Mouse (Mus musculus) forebrain, embryonic 15.5 days (tissue): ENCODE data around the gene Mfsd12. TPM values are rescaled to one million over a fixed set of nuclear protein-coding genes. Genes with fewer than 3 reads are reported as not detected.
A peak's percentile ranks its signal among the peaks of the same experiment; 100 is the strongest.

ENCODE experiments used
- ATAC-seq: fragments of 200-750 bp; cut with Nextera tagmentation; replicated peaks from 2 replicates; pipeline ENCODE4 v1.8.0; 2017; ENCODE audit warnings: mild to moderate bottlenecking, moderate TSS enrichment, moderate library complexity
- H3K27ac ChIP-seq: fragments of 300-500 bp; sonication (generic); replicated peaks from 2 replicates; pipeline ENCODE4 v1.5.1; 2015; ENCODE audit warnings: mild to moderate bottlenecking, inconsistent platforms
- H3K27me3 ChIP-seq: fragments of 300-500 bp; sonication (generic); 2 replicates; pipeline ENCODE4 v1.6.1; 2015; ENCODE audit warnings: inconsistent platforms
- H3K36me3 ChIP-seq: fragments of 300-500 bp; sonication (generic); 2 replicates; pipeline ENCODE4 v1.6.1; 2015; ENCODE audit warnings: mild to moderate bottlenecking, inconsistent platforms
- H3K4me1 ChIP-seq: fragments of 300-500 bp; sonication (generic); 2 replicates; pipeline ENCODE4 v1.6.1; 2015; ENCODE audit warnings: inconsistent platforms
- H3K4me2 ChIP-seq: fragments of 300-500 bp; sonication (generic); replicated peaks from 2 replicates; pipeline ENCODE4 v1.6.1; 2015; ENCODE audit warnings: mild to moderate bottlenecking, inconsistent platforms
- H3K4me3 ChIP-seq: fragments of 300-500 bp; sonication (generic); 2 replicates; pipeline ENCODE4 v1.5.1; 2015; ENCODE audit warnings: mild to moderate bottlenecking, inconsistent platforms
- H3K9ac ChIP-seq: fragments of 300-500 bp; sonication (generic); replicated peaks from 2 replicates; pipeline ENCODE4 v1.6.1; 2015; ENCODE audit warnings: mild to moderate bottlenecking, inconsistent platforms
- H3K9me3 ChIP-seq: fragments of 300-500 bp; sonication (generic); 2 replicates; pipeline ENCODE4 v1.6.1; 2016; ENCODE audit warnings: inconsistent platforms
- WGBS: fragments of 180-500 bp; shearing (Covaris S2); methylation state at CpG from one replicate; pipeline ENCODE4 v1.1.7; 2015; ENCODE audit warnings: mixed read lengths; 5-methylcytosine and 5-hydroxymethylcytosine counted together
- polyA plus RNA-seq: library from polyadenylated mRNA; unstranded; fragments of >200 nt; fragmentation: Nextera tagmentation; extraction: Ambion mirVana; gene quantifications from 2 replicates; pipeline ENCODE4 v1.2.1, GENCODE M21; 2015

Gene Mfsd12
- polyA plus RNA-seq, 1 experiment from 2014 or later: 11.9 TPM

DNA sequence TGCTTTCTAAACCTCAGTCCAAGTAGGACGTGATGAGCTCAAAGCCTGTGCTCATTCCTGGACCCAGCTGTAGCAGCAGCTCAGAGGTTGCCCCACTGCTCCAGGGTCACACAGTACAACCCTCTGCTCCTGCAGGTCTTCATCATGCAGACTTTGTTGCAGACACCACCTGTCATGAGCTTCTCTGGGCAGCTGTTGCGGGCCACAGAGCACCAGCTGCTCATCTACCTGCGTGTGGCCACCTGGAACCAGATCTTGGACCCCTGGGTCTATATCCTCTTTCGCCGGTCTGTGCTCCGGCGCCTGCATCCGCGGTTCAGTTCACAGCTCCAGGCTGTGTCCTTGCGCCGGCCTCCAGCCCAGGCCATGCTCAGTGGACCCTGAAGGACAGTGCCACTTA is 23.0 kb upstream of the Mfsd12 start:
- H3K9ac ChIP-seq: no peak overlapping the region
- H3K27me3 ChIP-seq: peaks cover 20% of the 10 kb centered on the region
- H3K4me2 ChIP-seq: no peak overlapping the region
- no peaks in the 10 kb centered on the region for H3K36me3 ChIP-seq
- H3K4me1 ChIP-seq: peaks cover 7% of the 10 kb centered on the region
- no peak for ATAC-seq
- no peak overlapping the region for H3K27ac ChIP-seq
- H3K4me3 ChIP-seq: no peak overlapping the region
- WGBS: 60% methylated on average over 11 of the region's 11 CpGs
- H3K9me3 ChIP-seq: no peaks in the 10 kb centered on the region

DNA sequence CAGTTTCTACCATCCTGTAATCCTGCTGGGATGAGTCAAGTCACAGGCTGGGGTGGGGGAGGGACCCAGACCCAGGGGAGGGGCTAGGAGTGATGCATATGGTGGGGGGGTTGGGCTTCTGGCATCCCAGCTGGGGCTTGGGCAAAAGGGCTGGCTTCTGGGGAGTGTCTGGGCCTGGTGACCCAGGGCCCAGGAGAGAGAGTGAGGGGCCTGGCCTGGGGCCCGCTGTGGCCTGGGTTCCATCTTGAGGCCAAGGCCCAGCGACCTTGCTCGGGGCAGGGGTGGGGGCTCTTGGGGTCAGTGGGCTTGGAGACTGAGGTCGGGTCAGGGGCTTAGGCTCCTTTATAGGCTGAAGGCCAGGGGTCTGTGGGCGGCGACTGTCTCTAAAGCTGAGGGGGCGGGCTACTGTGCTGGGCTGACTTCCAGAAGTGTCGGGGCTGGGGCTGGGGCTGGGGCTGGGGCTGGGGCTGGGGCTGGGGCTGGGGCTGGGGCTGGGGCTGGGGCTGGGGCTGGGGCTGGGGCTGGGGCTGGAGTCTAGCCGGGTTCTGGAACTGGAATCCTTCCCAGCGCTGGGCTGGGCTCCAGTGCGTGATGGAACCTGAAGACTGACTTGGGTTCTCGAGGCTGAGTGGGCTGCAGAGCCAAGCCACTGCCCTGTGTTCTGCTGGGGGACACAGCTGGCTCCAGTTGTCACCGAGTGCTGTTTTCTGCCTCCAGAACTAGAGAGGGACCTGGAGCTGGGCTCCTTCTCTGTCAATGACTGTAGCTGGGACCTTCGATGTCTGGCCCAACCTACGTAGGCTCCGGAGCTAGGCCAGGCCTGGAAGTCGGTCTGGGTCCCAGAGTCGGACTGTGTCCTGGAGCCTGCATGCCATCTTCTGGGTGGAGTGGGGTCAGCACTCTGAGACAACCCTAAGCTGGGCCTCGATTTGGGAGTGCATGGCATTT is 21.6 kb upstream of the Mfsd12 start:
- ATAC-seq: no peak
- no peak overlapping the region for H3K4me2 ChIP-seq
- H3K27me3 ChIP-seq: peaks cover 24% of the 10 kb centered on the region
- H3K9me3 ChIP-seq: no peaks in the 10 kb centered on the region
- no peak overlapping the region for H3K9ac ChIP-seq
- H3K4me1 ChIP-seq: peaks cover 7% of the 10 kb centered on the region
- 41% methylated on average over 19 of the region's 19 CpGs for WGBS
- H3K27ac ChIP-seq: no peak overlapping the region
- H3K36me3 ChIP-seq: no peaks in the 10 kb centered on the region
- no peak overlapping the region for H3K4me3 ChIP-seq

DNA sequence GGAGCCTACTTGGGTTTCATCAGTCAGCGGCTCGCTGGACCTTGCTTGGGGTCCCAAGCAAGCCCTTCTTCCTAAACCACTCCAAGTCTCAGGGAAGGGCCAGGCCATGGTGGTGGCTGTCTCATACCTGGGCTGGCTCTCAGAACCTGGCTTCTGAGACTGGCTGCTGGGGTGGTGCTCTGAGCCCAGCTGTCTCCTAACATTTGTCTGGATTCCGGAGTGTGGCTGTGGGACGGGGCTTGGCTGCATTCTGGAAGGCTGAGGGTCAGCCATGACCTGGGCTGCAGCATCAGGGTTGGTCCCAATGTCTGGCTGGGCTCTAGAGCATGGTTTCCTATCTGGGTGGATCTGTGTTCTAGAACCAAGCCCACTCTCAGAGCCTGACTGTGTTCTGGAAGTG is 20.7 kb upstream of the Mfsd12 start:
- Histone ChIP-seq H3K4me2 (no peak overlapping the region), H3K4me3 (no peak overlapping the region), H3K36me3 (no peaks in the 10 kb centered on the region), H3K9me3 (no peaks in the 10 kb centered on the region), H3K27me3 (peaks cover 32% of the 10 kb centered on the region), H3K9ac (no peak overlapping the region), H3K4me1 (peaks cover 7% of the 10 kb centered on the region), H3K27ac (no peak overlapping the region)
- WGBS: 95% methylated on average over 4 of the region's 4 CpGs
- no peak for ATAC-seq

DNA sequence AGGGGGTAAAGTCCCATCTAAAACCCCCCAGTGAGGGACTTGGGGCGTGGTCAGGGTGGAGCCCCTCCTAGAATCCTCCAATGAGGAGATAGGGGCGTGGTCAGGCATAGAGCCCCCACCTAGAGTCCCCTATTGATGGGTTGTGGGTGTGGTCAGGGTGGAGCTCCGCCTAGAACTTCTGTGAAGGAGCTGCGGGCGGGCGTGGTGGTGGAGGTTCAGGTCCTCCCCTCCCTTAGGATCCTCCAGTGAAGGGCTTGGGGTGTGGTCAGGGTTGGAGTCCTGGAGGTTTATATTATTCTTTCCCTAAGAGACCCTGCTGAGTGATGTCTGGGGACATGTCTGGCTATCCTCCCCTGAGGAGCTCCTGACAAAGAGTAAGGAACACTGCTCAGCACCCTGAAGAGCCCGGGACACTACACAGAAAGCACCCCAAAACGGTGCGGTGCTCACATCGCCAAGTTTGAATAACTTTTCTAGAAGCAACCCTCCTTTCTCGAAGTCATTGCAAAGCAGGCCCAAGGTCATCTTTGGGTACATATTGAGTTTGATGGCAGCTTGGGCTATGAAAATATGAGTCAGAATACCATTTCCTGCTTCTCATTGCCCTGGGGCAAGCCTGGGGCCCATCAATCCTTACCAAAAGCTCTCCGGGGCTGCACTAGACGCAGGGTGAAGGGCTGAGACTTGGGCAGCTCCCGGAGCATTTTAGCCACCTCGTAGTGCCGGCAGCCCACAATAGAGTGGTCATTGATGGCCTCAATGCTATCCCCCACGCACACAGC is 16.5 kb upstream of the Mfsd12 start:
- 39% methylated on average over 17 of the region's 17 CpGs for WGBS
- H3K4me3 ChIP-seq: no peak overlapping the region
- no peak overlapping the region for H3K4me2 ChIP-seq

DNA sequence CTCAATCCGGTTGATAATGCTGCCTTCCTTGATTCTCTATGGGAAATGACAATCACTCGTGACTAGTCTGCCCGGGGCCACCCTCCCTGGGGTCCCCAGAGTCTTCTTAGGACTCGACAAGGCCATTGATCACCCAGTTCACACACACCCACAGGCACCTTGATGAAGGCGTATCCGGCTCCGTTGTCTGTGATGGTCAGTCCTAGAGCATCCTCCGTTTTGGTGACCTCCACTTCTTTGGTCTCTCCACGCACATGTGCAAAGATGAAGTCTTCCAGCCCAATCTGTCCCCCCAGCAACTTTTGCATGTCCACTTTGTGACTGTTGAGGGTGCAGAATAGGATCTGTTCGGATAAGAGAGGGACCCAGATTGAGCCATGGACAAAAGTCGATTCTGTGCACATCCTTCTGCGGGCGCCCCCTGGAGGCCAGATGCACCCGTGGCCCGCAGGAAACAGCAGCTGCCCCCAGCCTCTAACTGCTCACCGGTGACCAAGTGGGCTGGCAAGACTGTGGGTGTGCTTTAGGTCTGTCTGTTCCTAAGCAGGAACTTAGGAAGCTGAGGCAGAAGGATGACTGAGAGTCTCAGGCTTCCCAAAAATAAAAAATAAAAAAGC is 15.8 kb upstream of the Mfsd12 start:
- no peak overlapping the region for H3K9ac ChIP-seq
- no peak overlapping the region for H3K4me2 ChIP-seq
- H3K27ac ChIP-seq: no peak overlapping the region
- peaks cover 10% of the 10 kb centered on the region for H3K4me1 ChIP-seq
- WGBS: 33% methylated on average over 16 of the region's 16 CpGs
- ATAC-seq: no peak
- H3K27me3 ChIP-seq: peaks cover 56% of the 10 kb centered on the region
- no peaks in the 10 kb centered on the region for H3K9me3 ChIP-seq
- H3K36me3 ChIP-seq: no peaks in the 10 kb centered on the region
- H3K4me3 ChIP-seq: no peak overlapping the region

More for the DNA sequence above, 16.5 kb upstream of the Mfsd12 start:
- Histone ChIP-seq H3K36me3 (no peaks in the 10 kb centered on the region), H3K27ac (no peak overlapping the region), H3K4me1 (peaks cover 9% of the 10 kb centered on the region), H3K9ac (no peak overlapping the region), H3K27me3 (peaks cover 52% of the 10 kb centered on the region), H3K9me3 (no peaks in the 10 kb centered on the region)
- ATAC-seq: no peak

DNA sequence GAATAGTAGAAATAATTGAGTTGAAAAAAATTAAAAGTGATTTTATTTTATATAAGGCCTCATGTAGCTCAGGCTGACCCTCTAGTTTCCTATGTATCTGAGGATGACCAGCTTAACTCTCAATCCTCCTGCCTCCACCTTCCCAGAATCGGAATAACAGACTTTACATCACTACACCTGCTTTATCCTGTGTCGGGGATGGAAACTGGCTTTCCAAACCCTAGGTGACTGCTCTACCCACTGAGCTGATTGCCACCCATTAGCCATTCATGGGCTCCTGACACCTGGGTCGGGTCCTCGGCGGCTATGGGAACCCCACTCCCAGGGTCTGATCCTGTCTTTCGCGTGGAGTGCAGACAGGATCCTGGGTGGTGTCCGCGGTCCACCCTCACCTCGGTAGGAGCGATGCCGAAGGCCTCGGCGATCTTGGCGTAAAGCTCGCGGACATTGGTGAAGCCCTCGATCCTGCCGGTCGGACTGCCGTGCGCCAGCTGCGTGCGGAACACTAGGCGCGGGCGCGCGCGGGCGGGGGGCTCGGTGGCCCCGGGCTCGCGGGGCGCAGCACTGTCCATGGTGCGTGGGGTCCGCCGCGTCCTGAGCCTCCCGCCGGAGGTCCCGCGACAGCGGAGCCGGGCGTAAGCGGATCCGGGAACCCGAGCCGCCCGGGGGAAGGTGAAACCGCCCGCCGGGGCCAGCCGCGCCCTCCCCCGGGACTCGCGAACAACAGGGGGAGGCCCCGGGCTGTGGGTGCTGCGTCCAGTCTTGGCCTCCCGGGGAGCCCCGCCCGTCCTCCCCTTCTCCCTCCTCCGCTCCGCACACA is 14.4 kb upstream of the Mfsd12 start, which contains the start of gene Gipc3:
Gene Gipc3, minus strand, starts transcription at position 581 of the 820 bp plus-strand sequence.
- H3K27me3 ChIP-seq: peaks cover 56% of the 10 kb centered on the region
- WGBS: 4% methylated on average over 61 of the region's 67 CpGs

DNA sequence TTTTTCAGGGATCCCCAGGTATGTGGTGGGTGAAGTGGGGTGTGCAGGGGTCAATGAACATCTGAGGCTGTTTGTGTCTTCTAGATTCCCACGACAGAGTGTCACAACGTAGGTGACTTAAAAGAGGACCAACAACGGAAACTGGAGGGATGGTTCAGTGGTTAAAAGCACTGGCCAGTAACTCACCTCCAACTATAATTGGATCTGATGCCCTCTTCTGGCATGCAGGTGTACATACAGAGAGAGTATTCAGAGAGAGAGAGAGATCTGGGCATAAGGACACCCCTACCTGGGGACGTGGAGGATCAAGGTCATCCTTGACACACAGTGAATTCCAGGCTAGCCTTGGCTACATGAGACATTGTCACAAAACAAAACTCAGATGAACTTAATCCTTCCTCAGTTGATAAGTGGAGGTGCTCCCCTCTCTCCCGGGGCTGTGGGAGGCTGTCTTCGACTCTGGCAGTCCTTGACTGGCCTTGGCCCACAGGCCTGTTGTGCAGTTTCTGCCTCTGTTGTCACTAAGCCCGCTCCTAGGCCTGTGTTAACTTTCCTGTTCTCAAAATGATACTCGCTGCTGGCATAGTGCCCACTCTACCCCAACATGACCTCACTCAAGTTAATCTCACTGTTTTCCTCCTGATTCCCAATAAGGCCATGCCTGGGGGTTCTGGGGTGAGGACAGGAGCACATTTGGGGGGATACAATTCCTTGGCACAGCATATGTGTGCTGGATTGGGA is 12.7 kb upstream of the Mfsd12 start:
- ATAC-seq: no peak
- no peak overlapping the region for H3K9ac ChIP-seq
- WGBS: 57% methylated on average over 8 of the region's 8 CpGs
- no peak overlapping the region for H3K4me2 ChIP-seq
- H3K36me3 ChIP-seq: no peaks in the 10 kb centered on the region
- no peak overlapping the region for H3K27ac ChIP-seq
- no peak overlapping the region for H3K4me3 ChIP-seq
- peaks cover 23% of the 10 kb centered on the region for H3K4me1 ChIP-seq
- H3K9me3 ChIP-seq: no peaks in the 10 kb centered on the region
- H3K27me3 ChIP-seq: peaks cover 56% of the 10 kb centered on the region

More for the DNA sequence above, 14.4 kb upstream of the Mfsd12 start, which contains the start of gene Gipc3:
- H3K4me1 ChIP-seq: peaks cover 18% of the 10 kb centered on the region
- no peaks in the 10 kb centered on the region for H3K36me3 ChIP-seq
- H3K9ac ChIP-seq: peak within 1 kb of the TSS; percentile 32
- no peaks in the 10 kb centered on the region for H3K9me3 ChIP-seq
- H3K4me3 ChIP-seq: peak within 1 kb of the TSS; percentile 42
- no peak within 1 kb of the TSS for H3K27ac ChIP-seq
- no peak for ATAC-seq
- H3K4me2 ChIP-seq: peak within 1 kb of the TSS; percentile 60

DNA sequence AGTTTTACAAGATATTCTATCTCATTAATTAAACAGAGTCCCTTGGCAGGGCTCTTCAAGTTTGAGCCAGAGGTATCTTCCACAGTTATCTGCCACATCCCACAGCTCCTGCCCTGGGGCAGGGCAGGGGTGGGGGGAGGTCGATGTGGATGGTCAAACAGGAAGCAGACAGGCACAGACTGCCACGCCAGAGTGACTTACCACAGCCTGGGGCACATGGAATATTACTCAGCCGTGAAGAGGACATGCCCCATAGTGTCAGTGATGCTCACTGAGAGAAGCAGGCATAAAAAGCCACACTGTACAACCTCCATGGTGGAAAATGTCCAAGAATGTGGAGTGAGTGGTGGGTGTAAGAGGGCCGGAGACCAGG is 12.1 kb upstream of the Mfsd12 start:
- ATAC-seq: no peak
- no peak overlapping the region for H3K4me3 ChIP-seq
- no peaks in the 10 kb centered on the region for H3K36me3 ChIP-seq
- H3K4me1 ChIP-seq: peaks cover 29% of the 10 kb centered on the region
- H3K9me3 ChIP-seq: no peaks in the 10 kb centered on the region
- H3K4me2 ChIP-seq: no peak overlapping the region
- peaks cover 56% of the 10 kb centered on the region for H3K27me3 ChIP-seq
- H3K9ac ChIP-seq: no peak overlapping the region
- 85% methylated on average over 4 of the region's 4 CpGs for WGBS
- H3K27ac ChIP-seq: no peak overlapping the region

DNA sequence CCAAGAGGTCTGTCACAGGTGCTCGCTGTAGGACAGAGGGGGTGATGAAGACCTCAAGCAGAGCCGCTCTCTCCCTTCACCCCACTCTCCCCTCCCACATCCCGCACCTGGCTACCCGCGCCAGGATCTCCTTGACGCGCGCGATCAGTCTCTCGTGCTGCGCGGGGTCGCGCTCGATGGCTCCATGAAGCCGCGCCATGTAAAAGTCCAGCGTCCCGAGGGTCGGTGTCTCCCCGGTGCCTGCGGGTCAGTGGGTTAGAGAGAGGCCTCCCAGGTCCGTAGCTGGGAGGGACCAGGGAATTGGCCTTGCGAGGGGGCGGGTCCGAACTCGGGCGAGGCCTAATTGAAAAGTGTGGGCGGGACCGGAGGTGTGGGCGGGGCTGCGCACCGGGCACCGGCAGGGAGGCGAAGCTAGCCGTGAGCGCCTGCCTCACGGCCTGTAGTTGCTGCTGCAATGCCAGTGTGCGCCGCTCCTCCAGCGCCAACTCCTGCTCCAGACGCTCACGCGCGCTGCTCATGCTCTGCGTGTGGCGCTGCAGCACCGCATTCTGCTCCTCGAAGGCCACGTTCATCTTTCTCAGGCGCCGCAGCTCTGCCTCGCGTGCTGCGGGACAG is 10.7 kb upstream of the Mfsd12 start:
- no peak for ATAC-seq
- no peaks in the 10 kb centered on the region for H3K36me3 ChIP-seq
- 5% methylated on average over 55 of the region's 55 CpGs for WGBS

DNA sequence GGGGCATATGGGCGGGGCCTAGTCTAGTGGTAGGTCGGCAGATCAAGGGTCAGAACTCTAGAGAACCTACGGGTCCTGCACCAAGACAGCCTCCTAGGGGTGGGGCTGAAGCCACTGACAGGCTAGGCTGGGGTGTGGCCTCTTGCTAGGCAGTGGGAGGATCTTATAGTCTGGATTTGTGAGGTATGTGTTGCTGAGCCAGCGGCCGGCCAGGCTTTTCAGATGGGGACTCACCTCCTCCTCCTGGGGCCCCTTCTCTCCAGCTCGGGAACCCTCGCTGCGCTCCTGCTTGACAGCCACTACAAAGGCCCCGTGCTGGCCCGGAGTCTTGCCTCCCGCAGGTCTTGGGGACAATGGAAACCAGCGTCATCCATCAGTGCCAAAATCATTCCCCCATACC is 8.1 kb upstream of the Mfsd12 start:
- no peaks in the 10 kb centered on the region for H3K36me3 ChIP-seq
- H3K27me3 ChIP-seq: peaks cover 19% of the 10 kb centered on the region; the same call in 1 of the 2 replicates
- 7% methylated on average over 12 of the region's 12 CpGs for WGBS
- H3K9me3 ChIP-seq: no peaks in the 10 kb centered on the region
- H3K4me2 ChIP-seq: peak overlapping the region; percentile 85
- H3K27ac ChIP-seq: no peak overlapping the region
- peak overlapping the region; percentile 74 for H3K4me3 ChIP-seq
- H3K4me1 ChIP-seq: peaks cover 21% of the 10 kb centered on the region
- H3K9ac ChIP-seq: peak overlapping the region; percentile 63; the same call in 1 of the 2 replicates
- ATAC-seq: no peak

More for the DNA sequence above, 10.7 kb upstream of the Mfsd12 start:
- H3K9ac ChIP-seq: peak overlapping the region; percentile 29; the same call in 1 of the 2 replicates
- peaks cover 44% of the 10 kb centered on the region for H3K27me3 ChIP-seq
- H3K4me1 ChIP-seq: peaks cover 29% of the 10 kb centered on the region
- H3K4me3 ChIP-seq: peak overlapping the region; percentile 33
- no peaks in the 10 kb centered on the region for H3K9me3 ChIP-seq
- no peak overlapping the region for H3K27ac ChIP-seq
- peak overlapping the region; percentile 49 for H3K4me2 ChIP-seq
